Mouse (Mus musculus) limb, embryonic 15.5 days (tissue): ENCODE measurements around the gene 2810004N23Rik. TPM values are rescaled to one million over a fixed set of nuclear protein-coding genes. Genes with fewer than 3 reads are reported as not detected.
A peak's percentile ranks its signal among the peaks of the same experiment; 100 is the strongest.

ENCODE experiments used
- ATAC-seq: fragments of 200-750 bp; cut with Nextera tagmentation; 2 replicates; pipeline ENCODE4 v1.8.0; 2017; ENCODE audit warnings: low read depth, moderate TSS enrichment; ENCODE audit not compliant: insufficient number of reproducible peaks, low FRiP score, low TSS enrichment
- H3K27ac ChIP-seq: fragments of 300-500 bp; sonication (generic); 2 replicates; pipeline ENCODE4 v1.5.1; 2015; ENCODE audit warnings: moderate library complexity, mild to moderate bottlenecking, inconsistent platforms
- H3K27me3 ChIP-seq: fragments of 300-500 bp; sonication (generic); 2 replicates; pipeline ENCODE4 v1.6.1; 2015; ENCODE audit warnings: inconsistent platforms
- H3K36me3 ChIP-seq: fragments of 300-500 bp; sonication (generic); 2 replicates; pipeline ENCODE4 v1.6.1; 2015; ENCODE audit warnings: inconsistent platforms
- H3K4me1 ChIP-seq: fragments of 300-500 bp; sonication (generic); 2 replicates; pipeline ENCODE4 v1.6.1; 2015; ENCODE audit warnings: inconsistent platforms
- H3K4me2 ChIP-seq: fragments of 300-500 bp; sonication (generic); 2 replicates; pipeline ENCODE4 v1.6.1; 2015; ENCODE audit warnings: mild to moderate bottlenecking, inconsistent platforms
- H3K4me3 ChIP-seq: fragments of 300-500 bp; sonication (generic); 2 replicates; pipeline ENCODE4 v1.5.1; 2015; ENCODE audit warnings: mild to moderate bottlenecking, inconsistent platforms
- H3K9ac ChIP-seq: fragments of 300-500 bp; sonication (generic); 2 replicates; pipeline ENCODE4 v1.6.1; 2015; ENCODE audit warnings: inconsistent platforms
- H3K9me3 ChIP-seq: fragments of 300-500 bp; sonication (generic); 2 replicates; pipeline ENCODE4 v1.6.1; 2016; ENCODE audit warnings: inconsistent platforms
- WGBS: fragments of 180-500 bp; shearing (Covaris S2); methylation state at CpG from one replicate; pipeline ENCODE4 v1.1.7; 2015; 5-methylcytosine and 5-hydroxymethylcytosine counted together
- polyA plus RNA-seq: library from polyadenylated mRNA; unstranded; fragments of >200 nt; fragmentation: Nextera tagmentation; extraction: Ambion mirVana; gene quantifications from 2 replicates; pipeline ENCODE4 v1.2.1, GENCODE M21; 2015

2810004N23Rik gene
- polyA plus RNA-seq = 40.2 and 41.9 TPM in 2 replicates

- Histone ChIP-seq H3K27ac (peak within 1 kb of the TSS; percentile 95), H3K36me3 (peaks cover 37% of the 10 kb centered on the region), H3K4me2 (peak within 1 kb of the TSS; percentile 65), H3K27me3 (no peaks in the 10 kb centered on the region), H3K4me3 (peak within 1 kb of the TSS; percentile 98), H3K9ac (peak within 1 kb of the TSS; percentile 98), H3K4me1 (peaks cover 15% of the 10 kb centered on the region), H3K9me3 (no peaks in the 10 kb centered on the region)
- ATAC-seq = peak; percentile 92
- 2% methylated on average over 54 of the region's 55 CpGs for WGBS
Observed at GRCm38 (mm10) chr8:124862321-124863162, at the start of gene 2810004N23Rik, which contains the start of gene Gnpat. Gene 2810004N23Rik, minus strand, starts transcription at chr8:124863120. Gene Gnpat, plus strand, starts transcription at chr8:124863033.

DNA sequence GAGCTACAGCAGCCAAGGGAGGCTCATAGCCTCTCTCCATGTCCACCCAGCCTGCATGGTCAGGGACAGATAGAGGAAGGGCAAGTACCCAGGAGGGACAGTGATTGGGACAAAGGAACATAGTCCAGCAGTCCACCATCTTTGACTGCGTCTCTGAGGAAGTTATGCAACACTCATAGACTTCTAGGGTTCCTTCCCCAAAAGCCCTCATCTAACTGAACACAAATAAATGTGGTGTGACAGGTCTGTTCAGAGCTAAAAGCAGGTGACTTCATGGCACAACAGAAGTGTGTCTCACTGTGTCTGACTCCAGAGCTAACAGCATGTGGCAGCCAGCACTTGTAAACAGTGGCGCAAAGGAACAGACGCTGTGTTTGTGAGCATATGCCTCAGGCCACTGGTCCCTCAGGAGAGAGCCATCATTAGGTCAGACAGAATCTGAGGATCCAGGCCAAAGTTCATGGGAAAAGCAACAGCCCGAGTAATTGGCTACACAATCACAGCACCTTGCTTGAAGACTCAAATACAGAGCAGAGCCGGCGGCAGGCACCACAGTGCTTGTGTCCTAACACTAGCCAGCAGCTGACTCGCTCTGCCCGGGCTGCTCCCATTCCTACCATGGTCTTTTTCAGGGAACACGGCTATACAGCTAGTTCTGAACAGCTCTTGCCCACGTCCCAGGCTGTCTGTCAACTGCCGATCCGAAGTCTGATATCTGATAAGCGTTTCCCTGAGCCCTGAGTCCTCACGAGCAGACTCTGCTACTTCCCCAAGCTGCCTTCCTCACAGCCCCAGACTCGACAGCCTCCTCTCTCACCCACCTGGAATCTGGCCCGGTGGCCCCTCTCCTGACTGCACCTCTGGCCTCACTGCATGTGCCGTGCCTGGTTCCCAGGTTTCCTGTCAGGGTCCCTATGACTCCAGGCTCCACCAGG, 49.3 kb upstream of the 2810004N23Rik start:
- no peak for ATAC-seq
- Histone ChIP-seq H3K27ac (no peak overlapping the region), H3K9me3 (no peaks in the 10 kb centered on the region), H3K4me3 (no peak overlapping the region), H3K27me3 (no peaks in the 10 kb centered on the region), H3K4me2 (no peak overlapping the region), H3K36me3 (peaks cover 77% of the 10 kb centered on the region), H3K4me1 (no peaks in the 10 kb centered on the region), H3K9ac (no peak overlapping the region)
- 72% methylated on average over 17 of the region's 17 CpGs for WGBS

DNA sequence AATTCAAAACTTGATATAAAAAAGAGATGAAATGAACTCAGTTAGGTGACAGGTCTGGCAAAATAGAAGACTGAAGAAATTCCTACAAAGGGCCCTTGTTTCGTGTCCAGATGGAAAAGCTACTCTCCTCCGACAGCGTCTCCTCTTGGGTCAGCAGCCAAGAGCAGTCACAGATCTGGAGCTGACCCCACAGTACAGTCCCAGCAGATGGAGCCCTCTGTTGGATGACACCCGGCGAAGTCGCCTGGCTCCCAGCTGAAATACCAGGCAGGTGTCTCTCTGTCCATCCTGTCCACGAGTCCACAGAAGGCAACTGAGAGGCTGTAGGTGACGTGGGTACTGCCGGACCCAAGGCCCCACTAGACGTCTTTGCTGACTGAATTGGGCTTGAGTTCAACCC, 47.4 kb upstream of the 2810004N23Rik start:
- H3K4me1 ChIP-seq = 0 out of 2 replicates have a peak, but pooled peaks cover 2% of the 10 kb centered on the region
- ATAC-seq = no peak
- 85% methylated on average over 10 of the region's 10 CpGs for WGBS
- H3K4me2 ChIP-seq = no peak overlapping the region
- H3K27me3 ChIP-seq = no peaks in the 10 kb centered on the region
- no peak overlapping the region for H3K9ac ChIP-seq
- H3K4me3 ChIP-seq = no peak overlapping the region
- H3K9me3 ChIP-seq = no peaks in the 10 kb centered on the region
- peaks cover 90% of the 10 kb centered on the region for H3K36me3 ChIP-seq
- no peak overlapping the region for H3K27ac ChIP-seq

DNA sequence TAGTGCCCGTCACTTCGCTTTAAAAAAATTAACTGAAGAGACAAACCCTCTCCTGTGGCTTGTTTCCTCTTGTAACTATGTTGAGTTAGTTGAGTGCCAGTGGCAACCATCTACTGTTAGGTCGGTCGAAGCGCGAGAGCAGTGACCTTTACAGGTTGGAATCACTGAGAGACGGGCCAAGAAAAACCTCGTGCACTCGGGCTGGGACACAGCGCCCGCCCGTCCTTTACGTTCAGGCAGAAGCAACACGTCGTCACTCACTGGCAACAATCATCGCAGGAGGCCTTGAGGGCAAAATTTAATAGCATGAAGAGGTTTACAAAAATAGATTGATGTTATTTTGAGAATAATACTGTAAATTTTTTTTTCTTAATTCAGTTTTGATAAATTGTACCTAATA, 47.0 kb upstream of the 2810004N23Rik start:
- Histone ChIP-seq H3K4me1 (0 out of 2 replicates have a peak, but pooled peaks cover 3% of the 10 kb centered on the region), H3K4me2 (no peak overlapping the region), H3K9me3 (no peaks in the 10 kb centered on the region), H3K27ac (no peak overlapping the region), H3K36me3 (peaks cover 88% of the 10 kb centered on the region), H3K27me3 (no peaks in the 10 kb centered on the region), H3K4me3 (no peak overlapping the region), H3K9ac (no peak overlapping the region)
- ATAC-seq = no peak
- WGBS = 89% methylated on average over 16 of the region's 16 CpGs

GRCm38 (mm10) chr8:124905482-124905881, 42.6 kb upstream of the 2810004N23Rik start:
- H3K4me3 ChIP-seq = no peak overlapping the region
- WGBS = 76% methylated on average over 2 of the region's 2 CpGs
- H3K9ac ChIP-seq = no peak overlapping the region
- 0 out of 2 replicates have a peak, but pooled peaks cover 5% of the 10 kb centered on the region for H3K4me1 ChIP-seq
- no peaks in the 10 kb centered on the region for H3K9me3 ChIP-seq
- ATAC-seq = no peak
- H3K36me3 ChIP-seq = peaks cover 85% of the 10 kb centered on the region
- H3K4me2 ChIP-seq = no peak overlapping the region
- H3K27ac ChIP-seq = no peak overlapping the region
- H3K27me3 ChIP-seq = no peaks in the 10 kb centered on the region

DNA sequence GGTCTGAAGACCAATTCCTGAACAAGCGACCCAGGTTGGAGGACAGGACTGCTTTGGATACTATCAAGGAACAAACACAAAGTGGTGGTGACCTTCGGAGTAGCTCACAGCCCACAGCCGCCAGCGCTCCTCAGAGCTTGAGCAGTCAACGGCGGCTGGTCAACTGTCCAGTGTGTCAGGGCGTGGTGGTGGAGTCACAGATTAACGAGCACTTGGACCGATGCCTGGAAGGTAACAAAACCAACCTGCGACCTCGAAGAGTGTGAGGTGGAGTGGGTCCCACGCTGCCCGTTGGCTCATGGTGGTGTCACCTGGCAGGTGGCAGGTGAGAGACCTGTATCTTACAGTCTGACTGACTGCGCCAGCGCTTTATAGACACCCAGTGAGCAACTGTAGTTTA, 40.3 kb upstream of the 2810004N23Rik start:
- ATAC-seq = no peak
- Histone ChIP-seq H3K4me2 (no peak overlapping the region), H3K9ac (no peak overlapping the region), H3K36me3 (peaks cover 76% of the 10 kb centered on the region), H3K4me3 (no peak overlapping the region), H3K4me1 (peaks cover 14% of the 10 kb centered on the region), H3K9me3 (no peaks in the 10 kb centered on the region), H3K27ac (no peak overlapping the region), H3K27me3 (no peaks in the 10 kb centered on the region)
- WGBS = 95% methylated on average over 15 of the region's 15 CpGs

DNA sequence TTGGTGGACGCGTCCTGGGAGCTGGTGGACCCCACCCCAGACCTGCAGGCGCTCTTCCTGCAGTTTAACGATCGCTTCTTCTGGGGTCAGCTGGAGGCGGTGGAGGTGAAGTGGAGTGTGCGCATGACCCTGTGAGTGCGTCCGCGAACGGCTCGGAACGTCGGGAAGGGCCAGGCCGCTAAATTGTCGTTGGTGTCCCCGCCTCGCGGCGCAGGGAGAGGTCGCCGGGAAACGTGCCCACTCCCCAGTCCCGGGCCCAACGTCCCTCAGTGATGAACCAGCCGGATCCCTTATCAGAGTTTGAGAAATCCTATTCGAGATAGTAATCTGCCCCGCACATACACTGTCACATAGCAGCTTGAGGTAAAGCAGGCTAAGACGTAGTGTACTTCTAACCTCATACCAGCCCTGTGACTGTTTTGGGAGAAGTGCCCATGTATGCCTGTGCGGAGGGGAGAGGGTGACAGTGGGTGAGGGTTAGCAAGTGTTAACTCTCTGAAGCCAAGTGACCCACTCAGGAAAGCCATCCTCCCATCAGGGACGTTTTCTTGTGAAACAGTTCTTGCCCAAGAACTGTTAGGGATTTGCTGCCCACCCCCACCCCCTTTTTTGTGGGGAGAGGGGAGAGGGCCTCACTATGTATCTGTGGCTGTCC, 35.5 kb upstream of the 2810004N23Rik start:
- H3K9me3 ChIP-seq = no peaks in the 10 kb centered on the region
- WGBS = 7% methylated on average over 31 of the region's 31 CpGs

GRCm38 (mm10) chr8:124897386-124898250, 34.7 kb upstream of the 2810004N23Rik start, which contains the start of the genes Exoc8 and Sprtn:
Gene Exoc8, minus strand, starts transcription at chr8:124897705.
Gene Sprtn, plus strand, starts transcription at chr8:124897886.
- Histone ChIP-seq H3K9me3 (no peaks in the 10 kb centered on the region), H3K36me3 (peaks cover 45% of the 10 kb centered on the region), H3K4me3 (peak within 1 kb of the TSS; percentile 93), H3K4me2 (peak within 1 kb of the TSS; percentile 94), H3K4me1 (peaks cover 24% of the 10 kb centered on the region), H3K9ac (peak within 1 kb of the TSS; percentile 85), H3K27ac (peak within 1 kb of the TSS; percentile 82), H3K27me3 (no peaks in the 10 kb centered on the region)
- WGBS = under 1% methylated on average over 114 of the region's 114 CpGs
- peak; percentile 84 for ATAC-seq

More for the DNA sequence above, 35.5 kb upstream of the 2810004N23Rik start:
- peaks cover 53% of the 10 kb centered on the region for H3K36me3 ChIP-seq
- H3K27me3 ChIP-seq = no peaks in the 10 kb centered on the region
- peak overlapping the region; percentile 94 for H3K4me2 ChIP-seq
- peak overlapping the region; percentile 93 for H3K4me3 ChIP-seq
- H3K4me1 ChIP-seq = peaks cover 24% of the 10 kb centered on the region
- H3K27ac ChIP-seq = peak overlapping the region; percentile 82
- no peak for ATAC-seq
- peak overlapping the region; percentile 75 for H3K9ac ChIP-seq

DNA sequence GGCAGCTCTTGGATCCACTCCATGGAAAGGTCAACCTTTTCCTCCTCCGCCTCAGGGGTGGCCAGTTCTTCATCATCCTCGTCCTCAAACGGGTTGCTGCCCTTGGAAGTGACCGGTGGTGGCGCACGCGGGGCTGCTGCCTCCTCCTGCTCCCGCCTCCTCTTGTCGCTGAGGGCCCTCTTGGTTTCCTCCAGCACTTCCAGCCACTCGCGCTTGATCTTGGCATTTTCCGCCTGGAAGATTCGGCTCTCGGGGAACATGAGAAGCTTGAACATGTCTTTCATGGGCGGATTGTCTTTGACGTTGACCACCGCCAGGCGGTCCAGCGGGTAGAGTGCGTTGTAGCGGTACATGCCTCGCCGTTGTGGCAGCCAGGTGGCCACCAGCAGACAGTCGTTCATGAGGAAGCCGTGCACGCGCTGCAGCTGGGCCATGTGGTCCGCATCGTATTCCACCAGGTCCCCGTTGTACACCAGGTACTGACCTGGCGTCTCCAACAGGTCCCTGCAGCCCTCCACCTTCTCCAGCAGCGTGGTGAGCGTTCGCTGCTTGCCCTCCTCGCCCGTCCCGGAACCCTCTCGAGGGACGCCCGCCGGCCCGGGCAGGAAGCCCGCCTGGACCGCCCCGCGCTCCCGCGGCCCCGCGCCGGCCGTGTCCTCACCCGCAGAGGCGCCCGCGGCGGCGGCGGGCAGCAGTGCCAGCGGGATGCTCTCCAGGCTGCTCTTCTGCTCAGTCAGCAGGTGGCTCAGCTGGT, 33.9 kb upstream of the 2810004N23Rik start:
- H3K4me1 ChIP-seq = peaks cover 24% of the 10 kb centered on the region
- no peak for ATAC-seq
- peak overlapping the region; percentile 85 for H3K9ac ChIP-seq
- H3K9me3 ChIP-seq = no peaks in the 10 kb centered on the region
- H3K4me3 ChIP-seq = peak overlapping the region; percentile 93
- 1% methylated on average over 60 of the region's 60 CpGs for WGBS
- H3K4me2 ChIP-seq = peak overlapping the region; percentile 94
- peak overlapping the region; percentile 82 for H3K27ac ChIP-seq
- peaks cover 40% of the 10 kb centered on the region for H3K36me3 ChIP-seq
- no peaks in the 10 kb centered on the region for H3K27me3 ChIP-seq

GRCm38 (mm10) chr8:124896010-124896631, 33.2 kb upstream of the 2810004N23Rik start:
- ATAC-seq = no peak
- Histone ChIP-seq H3K36me3 (peaks cover 40% of the 10 kb centered on the region), H3K4me2 (peak overlapping the region; percentile 94), H3K4me1 (peaks cover 24% of the 10 kb centered on the region), H3K27me3 (no peaks in the 10 kb centered on the region), H3K9me3 (no peaks in the 10 kb centered on the region), H3K9ac (peak overlapping the region; percentile 85; the same call in 1 of the 2 replicates), H3K27ac (peak overlapping the region; percentile 82; the same call in 1 of the 2 replicates), H3K4me3 (peak overlapping the region; percentile 93)
- 80% methylated on average over 26 of the region's 26 CpGs for WGBS
